Mouse (Mus musculus): ENCODE measurements around the gene Speer3. TPM values are rescaled to one million over a fixed set of nuclear protein-coding genes. Genes with fewer than 3 reads are reported as not detected.

Gene Speer3
- polyA plus RNA-seq (2015; fragmentation: Nextera tagmentation; extraction: Ambion mirVana): not detected in 2 replicates

GRCm38 (mm10) chr5:13791319-13791718 lies at the start of gene Speer3:
TSS of gene Speer3 (plus strand) at chr5:13791619.

Other genes with a start within 250 kb of the Speer3 start
- gene Sema3e, start 233.7 kb downstream of the Speer3 start, polyA plus RNA-seq (2015; fragmentation: Nextera tagmentation; extraction: Ambion mirVana): 0.16 and 0.29 TPM in 2 replicates

Data from spleen, postnatal 0 days (tissue).